Mouse (Mus musculus) inflammation-experienced regulatory T-cells, adult 6 months (primary cell): ENCODE results near the gene AA467197. TPM values are rescaled to one million over a fixed set of nuclear protein-coding genes. Genes with fewer than 3 reads are reported as not detected.

ENCODE experiments used
- polyA plus RNA-seq, 3 experiments: library from polyadenylated mRNA; unstranded; fragments of 100-300 nt; shearing (Covaris generic); gene quantifications; one replicate each; pipeline ENCODE4 v1.2.1; 2017

Gene AA467197
- polyA plus RNA-seq, 3 experiments from 2014 or later, result 5.0 TPM; not detected in 2

Other genes with a start within 250 kb of the AA467197 start
- gene Slc28a2, start 210.5 kb upstream of the AA467197 start, polyA plus RNA-seq, result 100 to 1,000 TPM in 2 of 3 experiments, 10 to 100 TPM in 1; 66.9 to 135 (median 110) TPM
- gene Gm14085, start 152.0 kb upstream of the AA467197 start, polyA plus RNA-seq, result 10 to 100 TPM in 1 of 3 experiments, 1 to 10 TPM in 1, under 1 TPM in 1; 0.20 to 14.7 (median 5.5) TPM
- gene Gatm, start 25.7 kb upstream of the AA467197 start, polyA plus RNA-seq, result 1 to 10 TPM in 1 of 3 experiments, under 1 TPM in 2; 0.32 to 1.7 (median 0.46) TPM
- gene Slc30a4, start 65.7 kb downstream of the AA467197 start, polyA plus RNA-seq, result under 1 TPM; 0.15 to 0.91 (median 0.59) TPM
- gene Bloc1s6, start 101.5 kb downstream of the AA467197 start, polyA plus RNA-seq, result 10 to 100 TPM; 41.1 to 56.1 (median 46.3) TPM
- gene Sqor, start 128.3 kb downstream of the AA467197 start, polyA plus RNA-seq, result 10 to 100 TPM in 2 of 3 experiments, 1 to 10 TPM in 1; 4.6 to 14.9 (median 14.8) TPM